Mouse (Mus musculus) CH12.LX (cell line): ENCODE measurements around the gene Tcirg1. TPM values are rescaled to one million over a fixed set of nuclear protein-coding genes. Genes with fewer than 3 reads are reported as not detected.

Source experiments
- DNase-seq: peaks from one replicate; pipeline ENCODE4 v3.0.0-alpha.2; 2013; ENCODE audit errors: extremely low read depth
- H3K27ac ChIP-seq: 2 replicates; pipeline ENCODE4 v1.5.1; 2012; ENCODE audit warnings: low read depth, mild to moderate bottlenecking, control low read depth, moderate library complexity; ENCODE audit not compliant: insufficient read depth
- H3K27me3 ChIP-seq: replicated peaks from 2 replicates; pipeline ENCODE3; 2012; ENCODE audit warnings: inconsistent platforms
- H3K36me3 ChIP-seq, 2 experiments: replicated peaks in 1 of 2; 2 replicates each; pipeline versions ENCODE3 to v1.6.1; 2012; ENCODE audit warnings: inconsistent platforms in 1 of 2, low read length in 1 of 2, mild to moderate bottlenecking in 1 of 2, mixed read lengths in 1 of 2, moderate library complexity in 1 of 2; ENCODE audit not compliant: control insufficient read depth in 1 of 2, insufficient read depth in 1 of 2
- H3K4me1 ChIP-seq, 2 experiments: 2 replicates each; pipeline ENCODE4 v1.6.1; 2012; ENCODE audit warnings: inconsistent platforms in 1 of 2, moderate library complexity in 1 of 2; ENCODE audit not compliant: insufficient read depth in 2 of 2, control insufficient read depth in 1 of 2
- H3K4me2 ChIP-seq: 2 replicates; pipeline ENCODE4 v1.6.1; 2012; ENCODE audit warnings: low read depth, mild to moderate bottlenecking, control low read depth; ENCODE audit not compliant: poor library complexity, insufficient read depth, severe bottlenecking
- H3K4me3 ChIP-seq, 3 experiments: fragments of 150-350 bp in 1 of 3; sonication (generic) in 1 of 3; replicated peaks in 1 of 3; 2 replicates each; pipeline versions ENCODE3 to v1.5.1; 2011 to 2012; ENCODE audit warnings: low read depth in 2 of 3, low read length in 2 of 3, mild to moderate bottlenecking in 2 of 3, moderate library complexity in 2 of 3, control low read depth in 1 of 3, improper control_type of control experiment in 1 of 3, inconsistent platforms in 1 of 3, mixed read lengths in 1 of 3; ENCODE audit not compliant: poor library complexity in 1 of 3
- H3K79me2 ChIP-seq: replicated peaks from 2 replicates; pipeline ENCODE4 v1.6.1; 2012; ENCODE audit warnings: mild to moderate bottlenecking, moderate library complexity; ENCODE audit not compliant: control insufficient read depth, poor library complexity, insufficient read depth, severe bottlenecking; ENCODE audit errors: extremely low read depth
- H3K9ac ChIP-seq: 2 replicates; pipeline ENCODE4 v1.6.1; 2012; ENCODE audit warnings: low read depth, mild to moderate bottlenecking, control low read depth, moderate library complexity; ENCODE audit not compliant: insufficient read depth
- H3K9me3 ChIP-seq: replicated peaks from 2 replicates; pipeline ENCODE3; 2012; ENCODE audit warnings: low read length, inconsistent platforms, mixed read lengths
- BHLHE40 ChIP-seq: IDR thresholded peaks from 2 replicates; pipeline ENCODE4 v1.6.1; 2011; ENCODE audit warnings: mild to moderate bottlenecking, low read depth, low read length, improper control_type of control experiment
- CHD1 ChIP-seq: IDR thresholded peaks from 2 replicates; pipeline ENCODE4 v1.6.1; 2012; ENCODE audit warnings: low read depth, low read length, improper control_type of control experiment, inconsistent platforms
- CHD2 ChIP-seq: IDR thresholded peaks from 2 replicates; pipeline ENCODE4 v1.6.1; 2011; ENCODE audit warnings: low read length, improper control_type of control experiment
- CTCF ChIP-seq, 2 experiments: IDR thresholded peaks in 1 of 2; conservative IDR thresholded peaks in 1 of 2; 2 replicates each; pipeline ENCODE4 v1.5.1; 2011 to 2012; ENCODE audit warnings: low read depth in 2 of 2, low read length in 2 of 2, improper control_type of control experiment in 1 of 2, inconsistent platforms in 1 of 2, mild to moderate bottlenecking in 1 of 2, moderate library complexity in 1 of 2
- E2F4 ChIP-seq: IDR thresholded peaks from 2 replicates; pipeline ENCODE4 v1.6.1; 2011; ENCODE audit warnings: low read depth, low read length, improper control_type of control experiment; ENCODE audit not compliant: insufficient replicate concordance
- ELF1 ChIP-seq: IDR thresholded peaks from 2 replicates; pipeline ENCODE4 v1.6.1; 2014; ENCODE audit warnings: low read depth, mild to moderate bottlenecking, inconsistent platforms, low read length, improper control_type of control experiment
- EP300 ChIP-seq: IDR thresholded peaks from 2 replicates; pipeline ENCODE4 v1.6.1; 2011; ENCODE audit warnings: low read length, improper control_type of control experiment
- GABPA ChIP-seq: IDR thresholded peaks from 2 replicates; pipeline ENCODE4 v1.6.1; 2012; ENCODE audit warnings: low read depth, low read length, improper control_type of control experiment, inconsistent platforms; ENCODE audit not compliant: insufficient replicate concordance
- HCFC1 ChIP-seq: IDR thresholded peaks from 2 replicates; pipeline ENCODE4 v1.6.1; 2012; ENCODE audit warnings: low read depth, mild to moderate bottlenecking, inconsistent platforms, low read length, improper control_type of control experiment
- IRF4 ChIP-seq: IDR thresholded peaks from 2 replicates; pipeline ENCODE4 v1.6.1; 2014; ENCODE audit warnings: low read depth, mild to moderate bottlenecking, inconsistent platforms, low read length, improper control_type of control experiment
- JUN ChIP-seq: IDR thresholded peaks from 2 replicates; pipeline ENCODE4 v1.6.1; 2011; ENCODE audit warnings: low read depth, mild to moderate bottlenecking, low read length, improper control_type of control experiment, moderate library complexity; ENCODE audit not compliant: insufficient read depth
- JUND ChIP-seq: conservative IDR thresholded peaks from 2 replicates; pipeline ENCODE4 v1.6.1; 2011; ENCODE audit warnings: low read depth, low read length, improper control_type of control experiment
- KAT2A ChIP-seq: IDR thresholded peaks from 2 replicates; pipeline ENCODE4 v1.6.1; 2012; ENCODE audit warnings: low read length, improper control_type of control experiment, inconsistent platforms; ENCODE audit not compliant: insufficient replicate concordance
- MAZ ChIP-seq: IDR thresholded peaks from 2 replicates; pipeline ENCODE4 v1.6.1; 2012; ENCODE audit warnings: low read depth, mild to moderate bottlenecking, inconsistent platforms, low read length, improper control_type of control experiment, moderate library complexity
- MEF2A ChIP-seq: IDR thresholded peaks from 2 replicates; pipeline ENCODE4 v1.6.1; 2014; ENCODE audit warnings: low read depth, mild to moderate bottlenecking, inconsistent platforms, low read length, improper control_type of control experiment, borderline replicate concordance
- MXI1 ChIP-seq: IDR thresholded peaks from 2 replicates; pipeline ENCODE4 v1.6.1; 2011; ENCODE audit warnings: mild to moderate bottlenecking, low read depth, low read length, improper control_type of control experiment
- MYC ChIP-seq: IDR thresholded peaks from 2 replicates; pipeline ENCODE4 v1.6.1; 2011; ENCODE audit warnings: low read depth, mild to moderate bottlenecking, improper control_type of control experiment, low read length
- PAX5 ChIP-seq: IDR thresholded peaks from 2 replicates; pipeline ENCODE4 v1.6.1; 2012; ENCODE audit warnings: low read length, inconsistent platforms, mixed read lengths
- POLR2A ChIP-seq: IDR thresholded peaks from 2 replicates; pipeline ENCODE4 v1.6.1; 2011; ENCODE audit warnings: low read depth, mild to moderate bottlenecking, improper control_type of control experiment, low read length
- RAD21 ChIP-seq: IDR thresholded peaks from 2 replicates; pipeline ENCODE4 v1.6.1; 2011; ENCODE audit warnings: low read depth, mild to moderate bottlenecking, low read length, improper control_type of control experiment, moderate library complexity
- RCOR1 ChIP-seq: conservative IDR thresholded peaks from 2 replicates; pipeline ENCODE4 v1.6.1; 2012; ENCODE audit warnings: low read depth, mild to moderate bottlenecking, inconsistent platforms, low read length, improper control_type of control experiment
- SIN3A ChIP-seq: IDR thresholded peaks from 2 replicates; pipeline ENCODE4 v1.6.1; 2012; ENCODE audit warnings: low read length, improper control_type of control experiment, inconsistent platforms
- TBP ChIP-seq: conservative IDR thresholded peaks from 2 replicates; pipeline ENCODE4 v1.6.1; 2011; ENCODE audit warnings: low read depth, low read length, improper control_type of control experiment
- UBTF ChIP-seq: IDR thresholded peaks from 2 replicates; pipeline ENCODE4 v1.6.1; 2012; ENCODE audit warnings: low read depth, mild to moderate bottlenecking, inconsistent platforms, low read length, improper control_type of control experiment, moderate library complexity
- USF1 ChIP-seq: IDR thresholded peaks from 2 replicates; pipeline ENCODE4 v1.6.1; 2014; ENCODE audit warnings: low read depth, mild to moderate bottlenecking, inconsistent platforms, low read length, improper control_type of control experiment
- USF2 ChIP-seq: conservative IDR thresholded peaks from 2 replicates; pipeline ENCODE4 v1.6.1; 2011; ENCODE audit warnings: low read depth, low read length, improper control_type of control experiment
- ZC3H11A ChIP-seq: IDR thresholded peaks from 2 replicates; pipeline ENCODE4 v1.6.1; 2012; ENCODE audit warnings: low read depth, mild to moderate bottlenecking, inconsistent platforms, low read length, improper control_type of control experiment
- ZKSCAN1 ChIP-seq: IDR thresholded peaks from 2 replicates; pipeline ENCODE4 v1.6.1; 2012; ENCODE audit warnings: low read depth, inconsistent platforms, low read length, improper control_type of control experiment, borderline replicate concordance
- ZMIZ1 ChIP-seq: IDR thresholded peaks from 2 replicates; pipeline ENCODE4 v1.6.1; 2012; ENCODE audit warnings: low read depth, mild to moderate bottlenecking, inconsistent platforms, low read length, improper control_type of control experiment
- ZNF384 ChIP-seq: IDR thresholded peaks from 2 replicates; pipeline ENCODE4 v1.6.1; 2012; ENCODE audit warnings: low read depth, low read length, improper control_type of control experiment, inconsistent platforms
- dilution Hi-C: fragments of 300-500 bp; cut with MboI; formaldehyde crosslinking; loops from 2 replicates; pipeline ENCODE4 v1.14.3; 2020; ENCODE audit warnings: low sequenced_read_pairs; ENCODE audit not compliant: extremely low pct_unique_long_range_greater_than_20kb, extremely low pct_ligation_motif_present
- in situ Hi-C: fragments of 300-500 bp; cut with MboI; formaldehyde crosslinking; loops from 3 replicates; pipeline ENCODE4 v1.14.3; 2019; ENCODE audit warnings: low sequenced_read_pairs, low pct_ligation_motif_present, low pct_unique_long_range_greater_than_20kb, mixed read lengths
- polyA plus RNA-seq: library from polyadenylated mRNA; unstranded; fragments of >175 nt; gene quantifications from 2 replicates; pipeline ENCODE4 v1.2.1, GENCODE M21; 2012; ENCODE audit warnings: low read depth; ENCODE audit not compliant: insufficient read length
- total RNA-seq, 2 experiments: library from RNA; depleted of rRNA; stranded (reverse); fragments of 300-350 nt in 1 of 2; fragments of >200 nt in 1 of 2; gene quantifications; 2 replicates each; pipeline ENCODE4 v1.2.3; 2012 to 2014

Gene Tcirg1
- total and polyA plus RNA-seq, 3 experiments = 46.6 to 62.8 (median 48.5) TPM

- Histone ChIP-seq H3K27ac (peak overlapping the region; percentile 55), H3K36me3 (no peaks in the 10 kb centered on the region), H3K9me3 (no peaks in the 10 kb centered on the region), H3K9ac (peak overlapping the region; percentile 49), H3K4me2 (peak overlapping the region; percentile 14; the same call in 1 of the 2 replicates), H3K27me3 (no peaks in the 10 kb centered on the region), H3K4me1 (peaks cover 14 to 37% of the 10 kb centered on the region in 2 experiments), H3K79me2 (peaks cover 9% of the 10 kb centered on the region), H3K4me3 (peak overlapping the region; percentile 72 to 80 (median 76))
- in situ Hi-C loops = no loop called here
- dilution Hi-C loops = no loop called here
- peak; percentile 86; the same call in 1 of the 2 replicates for TF ChIP-seq UBTF
- TF ChIP-seq CHD2 = no peak
- peak; percentile 19 for TF ChIP-seq SIN3A
- no peak for TF ChIP-seq USF2
- TF ChIP-seq MAZ = 0 out of 2 replicates have a peak, but pooled peaks have one; percentile 18
- peak; percentile 22 for DNase-seq
Measured at GRCm38 (mm10) chr19:3851979-3852681, 54.8 kb downstream of the Tcirg1 start.

GRCm38 (mm10) chr19:3851502-3851962 lies 55.4 kb downstream of the Tcirg1 start, which contains the start of gene Chka:
Gene Chka (plus strand): TSS chr19:3851773.
- dilution Hi-C loops (no loop called here), in situ Hi-C loops (no loop called here)
- peak; percentile 93 for DNase-seq
- Histone ChIP-seq H3K4me1 (peaks cover 14 to 42% of the 10 kb centered on the region in 2 experiments), H3K79me2 (peaks cover 7% of the 10 kb centered on the region), H3K27ac (peak within 1 kb of the TSS; percentile 55), H3K9me3 (no peaks in the 10 kb centered on the region), H3K27me3 (no peaks in the 10 kb centered on the region), H3K36me3 (no peaks in the 10 kb centered on the region), H3K9ac (peak within 1 kb of the TSS; percentile 49), H3K4me3 (peak within 1 kb of the TSS; percentile 72 to 80 (median 76)), H3K4me2 (peak within 1 kb of the TSS; percentile 78)
- TF ChIP-seq HCFC1 (no peak; the same call in 1 of the 2 replicates), EP300 (no peak), KAT2A (no peak), ELF1 (0 out of 2 replicates have a peak, but pooled peaks have one; percentile 5), BHLHE40 (peak; percentile 72), RAD21 (no peak), MAZ (peak; percentile 57; the same call in 1 of the 2 replicates), UBTF (no peak), CHD1 (no peak; the same call in 1 of the 2 replicates), PAX5 (no peak), USF2 (no peak), JUN (no peak), ZC3H11A (no peak), RCOR1 (no peak), ZMIZ1 (peak; percentile 95), CTCF (conservative IDR thresholded peaks at IDR 0.05 in 1 of 2, IDR thresholded peaks at IDR 0.05 in 1 of 2; ENCODE audit: low read depth in 2 of 2, low read length in 2 of 2) (peak in 1 of 2 experiments; percentile 35; a peak in 2 of 4 replicates), E2F4 (no peak), IRF4 (no peak), JUND (no peak), MXI1 (peak; percentile 90), ZNF384 (no peak), GABPA (no peak), MEF2A (no peak; the same call in 1 of the 2 replicates), CHD2 (peak; percentile 80), ZKSCAN1 (no peak), POLR2A (peak; percentile 97), USF1 (no peak), MYC (no peak), TBP (peak; percentile 65)
